Mouse (Mus musculus): ENCODE measurements around the gene Pik3ap1. TPM values are rescaled to one million over a fixed set of nuclear protein-coding genes. Genes with fewer than 3 reads are reported as not detected.

Gene Pik3ap1
- polyA plus RNA-seq, 1 experiment from 2014 or later = 2.6 TPM

DNA sequence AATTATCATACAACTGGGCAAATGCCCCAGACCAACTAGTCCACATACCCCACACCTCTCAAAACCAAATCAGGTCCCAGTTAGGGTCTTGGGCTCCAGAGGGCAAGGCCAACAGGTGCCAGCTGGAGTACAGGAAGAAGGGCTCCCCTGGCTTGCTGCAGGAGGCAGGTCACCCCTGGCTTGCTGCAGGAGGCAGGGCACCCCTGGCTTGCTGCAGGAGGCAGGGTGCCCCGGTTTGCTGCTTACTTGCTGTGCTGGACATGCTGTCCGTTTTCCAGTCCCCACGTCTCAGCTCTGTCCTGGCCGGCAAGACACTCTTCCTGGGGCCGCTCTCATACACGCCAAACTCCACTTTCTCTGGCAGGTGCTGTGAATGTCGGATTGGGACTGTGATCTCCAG is 97.7 kb downstream of the Pik3ap1 start:
- no peaks in the 10 kb centered on the region; the same call in 1 of the 2 replicates for H3K4me1 ChIP-seq

DNA sequence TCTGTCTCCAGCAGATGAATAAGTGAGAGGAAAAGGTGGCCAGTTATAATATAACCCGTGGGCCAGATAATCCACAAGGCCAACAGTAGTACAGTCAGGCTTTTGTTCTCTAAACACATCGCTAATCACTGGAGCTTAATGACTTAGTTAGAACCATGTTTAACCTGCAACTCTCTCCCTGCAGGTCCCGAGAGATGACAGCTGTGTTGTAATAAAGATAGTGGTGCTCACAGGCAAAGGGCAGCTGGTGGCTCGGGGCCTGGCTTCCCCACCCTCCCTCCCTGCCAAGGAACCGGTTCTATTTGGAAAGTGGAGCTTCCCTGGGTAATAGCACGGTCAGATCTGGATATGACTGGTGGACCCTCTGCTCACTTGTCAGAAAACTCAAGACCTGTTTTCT is 100.4 kb downstream of the Pik3ap1 start:
- Histone ChIP-seq H3K27ac (no peak overlapping the region), H3K4me1 (no peaks in the 10 kb centered on the region; the same call in 1 of the 2 replicates), H3K4me2 (no peak overlapping the region), H3K36me3 (replicated peaks) (no peaks in the 10 kb centered on the region), H3K27me3 (peaks cover 4% of the 10 kb centered on the region; the same call in 1 of the 2 replicates), H3K4me3 (replicated peaks) (no peak overlapping the region), H3K9ac (no peak overlapping the region), H3K9me3 (no peaks in the 10 kb centered on the region)
- WGBS = 70% methylated on average over 6 of the region's 6 CpGs
- ATAC-seq (ENCODE audit: low FRiP score) = no peak

More for the DNA sequence above, 97.7 kb downstream of the Pik3ap1 start:
- Histone ChIP-seq H3K27ac (no peak overlapping the region), H3K36me3 (replicated peaks) (no peaks in the 10 kb centered on the region), H3K9me3 (no peaks in the 10 kb centered on the region), H3K4me3 (replicated peaks) (no peak overlapping the region), H3K4me2 (no peak overlapping the region), H3K9ac (no peak overlapping the region), H3K27me3 (peaks cover 4% of the 10 kb centered on the region; the same call in 1 of the 2 replicates)
- ATAC-seq (ENCODE audit: low FRiP score) = no peak
- 86% methylated on average over 7 of the region's 7 CpGs for WGBS

DNA sequence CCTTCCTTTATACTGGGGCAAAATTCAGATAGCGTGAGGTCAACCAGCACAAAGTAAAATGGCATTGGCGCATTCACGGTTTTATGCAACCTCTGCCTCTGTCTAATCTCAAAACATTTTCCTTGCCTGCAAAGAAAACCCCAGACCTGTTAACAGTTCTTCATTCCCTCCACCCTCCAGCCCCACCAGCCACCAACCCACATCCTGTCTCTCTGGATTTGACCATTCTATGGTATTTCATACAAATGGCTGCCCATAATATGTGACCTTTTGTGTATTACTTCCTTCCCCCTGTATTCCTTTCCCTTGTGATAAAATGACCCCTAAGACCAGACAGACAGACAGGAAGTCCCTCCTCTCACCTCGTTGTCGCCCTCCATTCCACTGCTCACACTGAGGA is 102.2 kb downstream of the Pik3ap1 start:
- Histone ChIP-seq H3K4me3 (replicated peaks) (no peak overlapping the region), H3K4me1 (no peaks in the 10 kb centered on the region; the same call in 1 of the 2 replicates), H3K27me3 (peaks cover 4% of the 10 kb centered on the region; the same call in 1 of the 2 replicates), H3K4me2 (no peak overlapping the region), H3K36me3 (replicated peaks) (no peaks in the 10 kb centered on the region), H3K9me3 (no peaks in the 10 kb centered on the region), H3K9ac (no peak overlapping the region), H3K27ac (no peak overlapping the region)
- WGBS = 85% methylated on average over 5 of the region's 5 CpGs
- ATAC-seq (ENCODE audit: low FRiP score) = no peak

DNA sequence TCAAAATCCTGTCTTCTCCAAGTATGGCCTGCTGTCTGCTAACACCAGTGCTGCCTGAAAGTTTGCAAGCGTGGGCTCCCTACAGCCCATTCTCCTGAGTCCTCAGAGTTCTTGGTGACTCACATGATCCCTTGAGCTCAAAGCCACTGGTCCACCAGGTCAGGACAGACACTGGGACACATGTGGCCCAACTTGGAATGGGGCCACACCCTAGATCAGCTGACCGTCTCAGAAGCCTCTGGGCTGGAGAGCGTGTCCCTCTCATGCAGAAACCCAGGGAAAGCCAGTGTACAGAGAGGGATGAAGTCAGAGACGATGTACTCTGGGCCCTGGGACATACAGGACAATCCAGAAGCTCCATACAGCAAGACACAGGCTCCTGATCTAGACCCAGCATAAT is 102.7 kb downstream of the Pik3ap1 start:
- Histone ChIP-seq H3K4me3 (replicated peaks) (no peak overlapping the region), H3K4me2 (no peak overlapping the region), H3K4me1 (no peaks in the 10 kb centered on the region; the same call in 1 of the 2 replicates), H3K27ac (no peak overlapping the region), H3K36me3 (replicated peaks) (no peaks in the 10 kb centered on the region), H3K27me3 (peaks cover 4% of the 10 kb centered on the region; the same call in 1 of the 2 replicates), H3K9ac (no peak overlapping the region), H3K9me3 (no peaks in the 10 kb centered on the region)
- no peak for ATAC-seq (ENCODE audit: low FRiP score)
- 91% methylated on average over 4 of the region's 4 CpGs for WGBS

DNA sequence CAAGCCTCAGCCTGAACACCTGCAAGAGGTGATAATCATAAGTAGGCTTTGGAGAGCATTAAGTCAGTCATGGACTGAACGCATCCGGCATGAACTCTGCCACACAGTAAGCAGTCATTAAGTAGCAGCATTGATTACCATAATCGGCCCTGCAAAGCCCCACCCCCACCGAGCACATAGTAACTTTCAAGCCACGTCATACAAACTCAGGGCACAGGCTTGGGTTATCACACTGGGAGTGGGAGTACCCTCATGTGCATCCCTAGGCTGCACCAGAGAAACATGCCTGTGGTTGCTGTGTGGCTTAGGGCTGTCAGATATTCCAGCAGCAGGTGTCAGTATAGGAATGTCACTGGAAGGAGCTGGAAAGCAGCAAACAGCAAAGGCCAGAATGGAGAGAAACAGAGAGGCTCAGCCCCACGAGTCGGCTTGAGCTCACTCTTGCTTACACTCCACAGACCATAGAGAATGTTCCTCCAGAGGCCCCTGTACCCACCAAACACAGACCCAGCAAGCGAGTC is 105.1 kb downstream of the Pik3ap1 start:
- no peak for ATAC-seq (ENCODE audit: low FRiP score)
- Histone ChIP-seq H3K4me3 (replicated peaks) (no peak overlapping the region), H3K9me3 (no peaks in the 10 kb centered on the region), H3K4me2 (no peak overlapping the region), H3K36me3 (replicated peaks) (no peaks in the 10 kb centered on the region), H3K9ac (no peak overlapping the region), H3K4me1 (no peaks in the 10 kb centered on the region; the same call in 1 of the 2 replicates), H3K27me3 (no peaks in the 10 kb centered on the region), H3K27ac (no peak overlapping the region)
- WGBS = 69% methylated on average over 8 of the region's 8 CpGs

DNA sequence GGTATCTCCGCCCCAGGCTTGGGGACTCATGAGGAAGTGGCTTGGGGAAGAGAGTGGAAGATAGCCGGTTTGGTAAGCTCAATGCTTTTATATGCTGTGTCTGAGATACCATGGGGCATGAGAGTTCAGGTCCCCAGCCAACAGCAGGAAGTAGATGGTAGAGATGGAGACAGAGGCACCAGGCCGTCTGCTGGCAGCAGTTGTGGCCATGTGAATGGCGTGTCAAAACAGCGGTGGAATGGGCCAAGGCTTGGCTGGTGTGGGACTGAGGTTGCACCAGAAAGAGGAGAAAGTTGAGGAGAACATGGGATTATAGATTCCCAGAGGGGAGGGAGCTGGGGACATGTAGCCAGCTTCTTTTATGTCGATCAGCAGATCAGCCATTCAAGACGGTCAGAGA is 106.3 kb downstream of the Pik3ap1 start:
- WGBS = 91% methylated on average over 7 of the region's 7 CpGs
- Histone ChIP-seq H3K36me3 (replicated peaks) (no peaks in the 10 kb centered on the region), H3K9me3 (no peaks in the 10 kb centered on the region), H3K4me2 (no peak overlapping the region), H3K4me3 (replicated peaks) (no peak overlapping the region), H3K27me3 (no peaks in the 10 kb centered on the region), H3K4me1 (no peaks in the 10 kb centered on the region), H3K9ac (no peak overlapping the region), H3K27ac (no peak overlapping the region)
- ATAC-seq (ENCODE audit: low FRiP score) = no peak

DNA sequence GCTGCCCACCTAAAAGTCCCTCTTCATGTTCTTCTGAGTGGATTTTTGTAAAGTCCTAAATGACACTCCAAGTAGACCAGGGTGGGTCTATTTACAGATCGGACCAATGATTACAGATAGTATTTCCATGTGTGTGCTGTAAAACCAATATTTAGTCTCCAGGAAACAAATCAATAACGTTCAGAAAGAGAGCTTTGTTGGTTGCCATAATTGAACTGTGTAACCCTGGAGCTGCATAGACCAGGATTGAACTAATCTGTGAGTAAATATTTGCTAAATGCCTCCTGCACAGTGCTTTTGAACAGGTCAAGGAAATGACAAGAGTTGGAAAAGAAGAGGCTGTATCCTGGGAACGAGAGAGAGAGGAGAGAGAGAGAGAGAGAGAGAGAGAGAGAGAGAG is 109.3 kb downstream of the Pik3ap1 start:
- H3K4me1 ChIP-seq = no peaks in the 10 kb centered on the region
- no peaks in the 10 kb centered on the region for H3K36me3 ChIP-seq (replicated peaks)
- no peak overlapping the region for H3K4me3 ChIP-seq (replicated peaks)
- H3K27ac ChIP-seq = no peak overlapping the region
- WGBS = 65% methylated on average over 3 of the region's 3 CpGs
- no peaks in the 10 kb centered on the region for H3K27me3 ChIP-seq
- ATAC-seq (ENCODE audit: low FRiP score) = no peak
- no peak overlapping the region for H3K4me2 ChIP-seq
- H3K9ac ChIP-seq = no peak overlapping the region
- H3K9me3 ChIP-seq = no peaks in the 10 kb centered on the region

DNA sequence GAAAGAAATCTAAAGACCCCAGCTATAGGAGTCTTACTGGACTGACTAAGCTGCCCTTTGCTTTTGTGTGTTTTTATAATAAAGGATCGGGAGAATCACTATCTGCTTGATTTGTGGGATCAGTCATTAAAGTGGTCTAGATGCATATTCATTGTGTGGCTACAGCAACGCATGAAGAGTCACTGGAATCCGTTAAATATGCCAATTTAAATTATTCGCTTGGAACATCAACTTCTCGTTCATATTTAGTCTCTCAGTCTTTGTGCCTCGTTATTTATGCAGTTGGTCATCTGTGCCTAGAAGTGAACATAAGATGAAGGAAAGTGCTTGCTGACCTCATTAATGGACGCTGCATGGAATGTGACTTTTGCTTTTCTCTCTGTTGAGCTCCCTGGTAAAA is 114.0 kb downstream of the Pik3ap1 start:
- Histone ChIP-seq H3K36me3 (replicated peaks) (no peaks in the 10 kb centered on the region), H3K4me2 (no peak overlapping the region), H3K4me1 (no peaks in the 10 kb centered on the region), H3K4me3 (replicated peaks) (no peak overlapping the region), H3K27ac (no peak overlapping the region), H3K9ac (no peak overlapping the region), H3K9me3 (no peaks in the 10 kb centered on the region), H3K27me3 (no peaks in the 10 kb centered on the region)
- 73% methylated on average over 7 of the region's 7 CpGs for WGBS
- no peak for ATAC-seq (ENCODE audit: low FRiP score)

DNA sequence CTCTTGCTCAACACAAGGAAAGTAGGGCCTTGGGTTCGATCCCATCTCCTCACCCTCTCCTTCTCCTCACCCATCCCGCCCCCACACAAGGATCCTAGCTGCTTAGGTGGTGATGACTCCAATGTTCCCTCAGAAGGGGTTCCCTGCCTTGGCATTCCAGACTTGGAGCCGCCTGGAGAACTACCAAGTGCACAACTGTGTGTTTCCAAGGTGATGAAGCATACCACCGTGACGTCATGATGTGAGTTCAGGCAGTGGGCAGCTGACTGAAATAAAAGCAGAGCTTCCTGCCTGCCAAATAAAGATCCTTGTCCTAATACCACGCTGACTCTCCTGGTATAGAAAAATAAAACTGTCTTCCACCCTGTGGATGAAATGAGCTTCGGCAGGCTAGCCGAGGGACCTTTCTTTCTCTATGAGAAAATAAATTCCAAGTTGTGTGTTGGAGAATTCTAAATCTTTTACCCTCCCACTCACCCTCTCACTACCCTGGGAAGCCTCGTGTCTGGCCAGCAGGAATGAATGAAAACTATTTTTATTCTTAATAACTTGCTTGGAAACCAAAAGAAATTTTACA is 114.7 kb downstream of the Pik3ap1 start:
- ATAC-seq (ENCODE audit: low FRiP score) = no peak
- Histone ChIP-seq H3K4me3 (replicated peaks) (no peak overlapping the region), H3K27me3 (no peaks in the 10 kb centered on the region), H3K9ac (no peak overlapping the region), H3K4me2 (no peak overlapping the region), H3K27ac (no peak overlapping the region), H3K36me3 (replicated peaks) (no peaks in the 10 kb centered on the region), H3K9me3 (no peaks in the 10 kb centered on the region), H3K4me1 (no peaks in the 10 kb centered on the region)
- WGBS = 66% methylated on average over 9 of the region's 9 CpGs

DNA sequence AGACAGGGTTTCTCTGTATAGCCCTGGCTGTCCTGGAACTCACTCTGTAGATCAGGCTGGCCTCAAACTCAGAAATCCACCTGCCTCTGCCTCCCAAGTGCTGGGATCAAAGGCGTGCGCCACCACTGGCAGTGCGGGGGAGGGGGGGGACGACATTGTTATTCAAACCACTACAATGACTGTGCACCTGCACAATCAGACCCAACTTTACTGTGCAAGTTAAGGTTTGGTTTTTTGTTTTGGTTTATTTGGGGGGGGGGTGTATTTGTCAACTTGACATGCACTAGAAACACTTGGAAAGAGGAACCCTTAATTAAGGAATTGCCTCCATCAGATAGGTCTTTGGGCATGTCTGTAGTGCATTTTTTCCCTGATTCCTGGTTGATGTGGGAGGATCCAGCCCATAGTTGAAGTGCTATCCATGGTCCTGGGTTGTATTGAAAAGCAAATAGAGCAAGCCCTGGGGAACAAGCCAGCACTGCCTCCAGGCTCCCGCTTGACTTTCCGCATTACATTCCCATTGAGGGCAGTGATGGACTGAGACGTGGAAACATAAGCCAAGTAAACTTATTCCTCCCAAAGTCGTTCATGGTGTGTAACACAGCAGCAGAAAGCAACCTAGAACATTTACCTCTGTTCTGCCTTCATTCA is 118.5 kb downstream of the Pik3ap1 start:
- no peak overlapping the region for H3K4me3 ChIP-seq (replicated peaks)
- H3K4me1 ChIP-seq = peaks cover 21% of the 10 kb centered on the region
- no peak overlapping the region for H3K4me2 ChIP-seq
- no peak for ATAC-seq (ENCODE audit: low FRiP score)
- no peaks in the 10 kb centered on the region for H3K27me3 ChIP-seq
- no peaks in the 10 kb centered on the region for H3K9me3 ChIP-seq
- H3K36me3 ChIP-seq (replicated peaks) = no peaks in the 10 kb centered on the region
- H3K27ac ChIP-seq = no peak overlapping the region
- 61% methylated on average over 8 of the region's 8 CpGs for WGBS
- H3K9ac ChIP-seq = no peak overlapping the region

DNA sequence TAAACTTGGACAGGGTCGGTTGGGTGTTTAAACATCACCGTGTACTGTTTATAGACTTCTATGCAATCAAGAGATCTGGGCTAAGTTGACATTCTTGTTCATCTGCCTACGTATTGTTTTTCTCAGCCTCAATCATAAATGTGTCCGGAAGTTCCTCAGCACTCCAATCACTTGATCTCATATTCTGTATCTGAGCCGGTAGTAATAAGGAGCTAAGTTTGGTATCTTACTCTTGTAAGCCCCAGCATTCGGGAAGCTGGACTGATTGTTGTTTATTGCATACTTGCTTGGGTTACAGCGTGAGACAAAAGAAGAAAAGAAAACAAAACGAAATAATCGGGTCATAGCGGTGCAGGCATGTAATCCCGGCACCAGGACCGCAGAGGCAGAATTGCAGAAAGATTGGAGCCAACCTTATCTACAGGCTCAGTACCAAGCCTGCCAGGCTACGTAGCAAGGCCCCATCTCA is 120.5 kb downstream of the Pik3ap1 start:
- WGBS = 35% methylated on average over 13 of the region's 13 CpGs
- ATAC-seq (ENCODE audit: low FRiP score) = peak; percentile 13; the same call in 1 of the 2 replicates
- Histone ChIP-seq H3K27me3 (no peaks in the 10 kb centered on the region), H3K4me1 (peaks cover 31% of the 10 kb centered on the region), H3K4me3 (replicated peaks) (peak overlapping the region; percentile 98), H3K27ac (peak overlapping the region; percentile 97), H3K4me2 (peak overlapping the region; percentile 79), H3K9ac (peak overlapping the region; percentile 97), H3K36me3 (replicated peaks) (no peaks in the 10 kb centered on the region), H3K9me3 (no peaks in the 10 kb centered on the region)

DNA sequence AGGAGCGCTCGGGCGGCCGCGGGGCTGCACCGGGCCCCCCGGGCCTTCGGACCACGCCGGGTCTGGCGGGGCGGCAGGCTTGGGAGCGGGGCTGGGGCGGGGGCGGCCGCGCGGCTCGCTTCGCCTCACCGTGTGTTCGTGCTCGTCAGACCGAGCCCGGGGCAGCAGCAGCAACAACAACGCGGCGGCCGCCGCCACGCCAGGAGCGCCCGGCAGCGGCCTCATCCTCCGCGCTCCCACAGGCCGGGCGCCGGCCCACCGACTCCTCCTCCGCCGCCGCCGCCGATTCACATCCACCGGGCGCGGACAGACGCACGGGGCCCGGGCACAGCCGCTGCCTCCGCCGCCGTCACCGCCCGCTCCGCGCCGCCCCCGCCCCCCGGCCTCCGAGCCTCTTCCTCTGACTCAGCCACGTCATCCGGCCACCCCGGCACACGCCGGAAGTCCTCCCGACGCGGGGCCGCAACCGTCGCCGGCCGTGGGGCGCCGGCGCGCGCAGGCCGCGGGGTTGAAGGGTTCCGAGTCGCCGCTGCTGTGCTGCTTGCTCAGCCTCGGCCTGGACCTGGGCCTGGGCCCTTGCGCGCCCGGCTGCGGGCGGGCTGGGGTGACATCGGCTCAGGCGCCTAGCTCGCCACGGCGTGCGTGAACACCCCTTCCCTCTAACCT is 121.1 kb downstream of the Pik3ap1 start, which contains the start of gene Tm9sf3:
TSS of gene Tm9sf3 (minus strand) at position 368 of the 666 bp plus-strand sequence.
- H3K4me1 ChIP-seq = peaks cover 31% of the 10 kb centered on the region
- H3K27me3 ChIP-seq = no peaks in the 10 kb centered on the region
- H3K4me3 ChIP-seq (replicated peaks) = peak within 1 kb of the TSS; percentile 98
- peak; percentile 95 for ATAC-seq (ENCODE audit: low FRiP score)
- H3K36me3 ChIP-seq (replicated peaks) = no peaks in the 10 kb centered on the region
- peak within 1 kb of the TSS; percentile 97 for H3K9ac ChIP-seq
- H3K4me2 ChIP-seq = peak within 1 kb of the TSS; percentile 79
- no peaks in the 10 kb centered on the region for H3K9me3 ChIP-seq
- under 1% methylated on average over 78 of the region's 98 CpGs for WGBS
- peak within 1 kb of the TSS; percentile 97 for H3K27ac ChIP-seq

Data from forebrain, embryonic 12.5 days (tissue).